Mouse (Mus musculus): ENCODE results near the gene Gm12794.
"Not testable (repeated sequence)": the region's sequence is repeated elsewhere in the genome, so short reads cannot be mapped to it uniquely, and the experiment has no call there.

Gene Gm12794

DNA sequence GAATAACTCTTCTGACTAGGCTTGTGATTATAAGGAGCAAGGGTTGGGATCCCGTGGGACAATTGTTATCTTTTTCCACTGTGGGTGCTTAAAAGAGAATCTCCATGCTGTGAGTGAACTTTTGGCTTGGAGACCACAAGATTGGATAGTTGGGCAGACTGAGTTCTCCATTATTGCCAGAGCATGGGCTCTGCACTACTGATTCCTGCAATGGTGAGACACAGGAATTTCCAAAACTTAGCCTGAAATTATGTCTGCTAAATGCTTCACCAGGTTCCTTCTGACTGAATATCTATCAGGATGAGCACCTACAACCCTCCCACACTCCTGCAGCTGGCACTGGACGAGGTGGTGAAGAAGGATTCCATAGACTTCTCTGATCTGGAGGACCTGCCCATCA, at the start of gene Gm12794:
Gene Gm12794, plus strand, starts transcription at position 301 of the 400 bp plus-strand sequence.
- DNase-seq (ENCODE audit: low spot score), result not testable (repeated sequence)

DNA sequence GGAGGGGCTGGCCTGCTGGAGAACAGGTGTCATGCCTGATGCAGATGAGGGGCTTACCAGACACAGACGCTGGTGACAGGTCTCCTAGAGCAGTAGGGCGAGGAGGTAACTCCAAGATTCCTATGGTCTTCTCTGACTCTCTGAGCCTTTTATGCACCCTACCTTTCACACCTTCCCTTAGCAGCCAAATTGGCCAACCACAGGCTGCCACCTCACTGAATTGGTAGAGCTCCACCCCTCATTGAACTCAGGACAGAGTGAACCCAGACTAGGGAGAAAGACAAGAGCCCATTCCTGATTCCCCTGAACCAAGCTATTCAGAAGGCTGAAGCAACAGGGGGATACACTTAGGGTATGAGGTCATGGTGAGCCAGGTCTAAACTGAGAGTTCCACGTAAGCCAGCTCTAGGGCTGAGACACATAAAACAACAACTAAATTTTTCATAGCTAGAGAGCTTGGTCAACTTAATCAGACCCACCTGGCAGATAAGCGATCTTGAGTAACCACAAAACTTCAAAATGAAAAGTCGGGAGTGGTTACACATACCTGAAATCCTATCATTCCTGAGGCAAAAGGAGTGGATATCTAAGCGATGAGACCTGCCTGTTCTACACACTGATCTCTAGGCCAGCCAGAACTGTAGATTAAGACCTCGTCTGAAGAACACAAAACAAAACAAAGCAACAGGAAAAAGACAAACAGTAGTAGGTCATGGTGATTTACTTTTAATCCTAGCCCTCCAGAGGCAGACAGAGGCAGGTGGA, 46.4 kb upstream of the Gm12794 start, which contains the start of gene C130073F10Rik:
Gene C130073F10Rik, minus strand, starts transcription at position 134 of the 765 bp plus-strand sequence.
- DNase-seq (ENCODE audit: low spot score), result no peak

DNA sequence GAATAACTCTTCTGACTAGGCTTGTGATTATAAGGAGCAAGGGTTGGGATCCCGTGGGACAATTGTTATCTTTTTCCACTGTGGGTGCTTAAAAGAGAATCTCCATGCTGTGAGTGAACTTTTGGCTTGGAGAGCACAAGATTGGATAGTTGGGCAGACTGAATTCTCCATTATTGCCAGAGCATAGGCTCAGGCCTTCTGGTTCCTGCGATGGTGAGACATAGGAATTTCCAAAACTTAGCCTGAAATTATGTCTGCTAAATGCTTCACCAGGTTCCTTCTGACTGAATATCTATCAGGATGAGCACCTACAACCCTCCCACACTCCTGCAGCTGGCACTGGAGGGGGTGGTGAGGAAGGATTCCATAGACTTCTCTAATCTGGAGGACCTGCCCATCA, 31.4 kb upstream of the Gm12794 start, which contains the start of gene Gm12800:
Gene Gm12800, plus strand, starts transcription at position 301 of the 400 bp plus-strand sequence.
- not testable (repeated sequence) for DNase-seq (ENCODE audit: low spot score)

GRCm38 (mm10) chr4:101980949-101981348, 40.7 kb downstream of the Gm12794 start, which contains the start of gene Gm12790:
Gene Gm12790 (minus strand): TSS chr4:101981049.
- not testable (repeated sequence) for DNase-seq (ENCODE audit: low spot score)

DNA sequence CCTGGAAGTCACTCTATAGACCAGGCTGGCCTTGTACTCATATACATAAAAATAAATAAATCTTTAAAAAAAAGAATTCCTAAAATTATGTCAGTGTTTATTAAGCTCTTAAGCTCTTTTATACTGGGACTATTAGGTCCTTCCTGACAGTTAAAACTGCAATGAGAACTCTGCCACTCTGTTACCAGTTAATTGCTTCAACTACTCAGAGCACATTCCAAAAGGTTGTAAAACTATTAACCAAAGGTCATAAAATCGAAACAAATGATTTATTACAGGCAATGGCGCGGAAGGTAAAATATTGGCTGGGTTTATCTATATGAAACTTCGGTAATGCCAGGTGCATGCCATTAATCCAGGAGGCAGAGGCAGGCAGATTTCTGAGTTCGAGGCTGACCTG, 45.5 kb downstream of the Gm12794 start:
- DNase-seq (ENCODE audit: low spot score), result no peak

GRCm38 (mm10) chr4:101986326-101986725, 46.1 kb downstream of the Gm12794 start, which contains the start of gene Gm12789:
Gene Gm12789 (plus strand): TSS chr4:101986626.
- not testable (repeated sequence) for DNase-seq (ENCODE audit: low spot score)

Measured in adipocyte (in vitro differentiated cells).